Mouse (Mus musculus): ENCODE results near the gene Olfr523.

Olfr523 gene

GRCm38 (mm10) chr7:140172936-140173335 is at the start of gene Olfr523:
Gene Olfr523 (plus strand): TSS chr7:140173217.
- no peak for DNase-seq (ENCODE audit: low read depth)

GRCm38 (mm10) chr7:140124382-140124781 is 48.6 kb upstream of the Olfr523 start:
- no peak for DNase-seq (ENCODE audit: low read depth)

GRCm38 (mm10) chr7:140125278-140126021 is 47.6 kb upstream of the Olfr523 start:
- peak; percentile 97 for DNase-seq (ENCODE audit: low read depth)

- no peak for DNase-seq (ENCODE audit: low read depth)
Observed at GRCm38 (mm10) chr7:140126022-140126350, 47.0 kb upstream of the Olfr523 start.

GRCm38 (mm10) chr7:140126934-140127333 is 46.1 kb upstream of the Olfr523 start:
- DNase-seq (ENCODE audit: low read depth): no peak

- DNase-seq (ENCODE audit: low read depth): no peak
Observed at GRCm38 (mm10) chr7:140127911-140128310, 45.1 kb upstream of the Olfr523 start.

GRCm38 (mm10) chr7:140132184-140132583 is 40.8 kb upstream of the Olfr523 start:
- DNase-seq (ENCODE audit: low read depth): peak; percentile 85

GRCm38 (mm10) chr7:140134033-140134432 is 39.0 kb upstream of the Olfr523 start:
- peak; percentile 79 for DNase-seq (ENCODE audit: low read depth)

- DNase-seq (ENCODE audit: low read depth): peak; percentile 35
Observed at GRCm38 (mm10) chr7:140135106-140135770, 37.8 kb upstream of the Olfr523 start.

GRCm38 (mm10) chr7:140137135-140138020 is 35.6 kb upstream of the Olfr523 start, which contains the start of gene Mtg1:
Gene Mtg1 (plus strand): TSS chr7:140137564.
- peak; percentile 96 for DNase-seq (ENCODE audit: low read depth)

- no peak for DNase-seq (ENCODE audit: low read depth)
Observed at GRCm38 (mm10) chr7:140138021-140138310, 35.1 kb upstream of the Olfr523 start.

GRCm38 (mm10) chr7:140141350-140141749 is 31.7 kb upstream of the Olfr523 start:
- peak; percentile 84 for DNase-seq (ENCODE audit: low read depth)

- no peak for DNase-seq (ENCODE audit: low read depth)
Observed at GRCm38 (mm10) chr7:140144550-140144949, 28.5 kb upstream of the Olfr523 start.

GRCm38 (mm10) chr7:140153383-140153782 is 19.6 kb upstream of the Olfr523 start:
- no peak for DNase-seq (ENCODE audit: low read depth)

GRCm38 (mm10) chr7:140153829-140154217 is 19.2 kb upstream of the Olfr523 start:
- no peak for DNase-seq (ENCODE audit: low read depth)

GRCm38 (mm10) chr7:140154218-140154927 is 18.6 kb upstream of the Olfr523 start, which contains the start of gene Sprn:
Gene Sprn (minus strand): TSS chr7:140154877.
- no peak for DNase-seq (ENCODE audit: low read depth)

- no peak for DNase-seq (ENCODE audit: low read depth)
Observed at GRCm38 (mm10) chr7:140160363-140160762, 12.7 kb upstream of the Olfr523 start.

GRCm38 (mm10) chr7:140164664-140165063 is 8.4 kb upstream of the Olfr523 start, which contains the start of gene Olfr522:
Gene Olfr522 (minus strand): TSS chr7:140164764.
- DNase-seq (ENCODE audit: low read depth): no peak

- DNase-seq (ENCODE audit: low read depth): no peak
Observed at GRCm38 (mm10) chr7:140167950-140168349, 5.1 kb upstream of the Olfr523 start.

GRCm38 (mm10) chr7:140169386-140169785 is 3.6 kb upstream of the Olfr523 start:
- DNase-seq (ENCODE audit: low read depth): no peak

GRCm38 (mm10) chr7:140170863-140171262 is 2.2 kb upstream of the Olfr523 start:
- no peak for DNase-seq (ENCODE audit: low read depth)

- DNase-seq (ENCODE audit: low read depth): no peak
Observed at GRCm38 (mm10) chr7:140179176-140179575, 6.2 kb downstream of the Olfr523 start.

Data from 416B (cell line).